Mouse (Mus musculus) cerebellum, adult 2 months (tissue): ENCODE measurements around the gene Smpdl3a.

Experiments used
- CTCF ChIP-seq: fragments of 200-500 bp; IDR thresholded peaks from 2 replicates; pipeline ENCODE4 v1.5.1; 2011; ENCODE audit warnings: low read depth, mild to moderate bottlenecking, control low read depth, low read length, moderate library complexity, borderline replicate concordance; ENCODE audit not compliant: insufficient read depth
- POLR2A ChIP-seq: fragments of 200-500 bp; IDR thresholded peaks from 2 replicates; pipeline ENCODE4 v1.6.1; 2011; ENCODE audit warnings: low read length, control low read depth, borderline replicate concordance; ENCODE audit not compliant: insufficient read depth

DNA sequence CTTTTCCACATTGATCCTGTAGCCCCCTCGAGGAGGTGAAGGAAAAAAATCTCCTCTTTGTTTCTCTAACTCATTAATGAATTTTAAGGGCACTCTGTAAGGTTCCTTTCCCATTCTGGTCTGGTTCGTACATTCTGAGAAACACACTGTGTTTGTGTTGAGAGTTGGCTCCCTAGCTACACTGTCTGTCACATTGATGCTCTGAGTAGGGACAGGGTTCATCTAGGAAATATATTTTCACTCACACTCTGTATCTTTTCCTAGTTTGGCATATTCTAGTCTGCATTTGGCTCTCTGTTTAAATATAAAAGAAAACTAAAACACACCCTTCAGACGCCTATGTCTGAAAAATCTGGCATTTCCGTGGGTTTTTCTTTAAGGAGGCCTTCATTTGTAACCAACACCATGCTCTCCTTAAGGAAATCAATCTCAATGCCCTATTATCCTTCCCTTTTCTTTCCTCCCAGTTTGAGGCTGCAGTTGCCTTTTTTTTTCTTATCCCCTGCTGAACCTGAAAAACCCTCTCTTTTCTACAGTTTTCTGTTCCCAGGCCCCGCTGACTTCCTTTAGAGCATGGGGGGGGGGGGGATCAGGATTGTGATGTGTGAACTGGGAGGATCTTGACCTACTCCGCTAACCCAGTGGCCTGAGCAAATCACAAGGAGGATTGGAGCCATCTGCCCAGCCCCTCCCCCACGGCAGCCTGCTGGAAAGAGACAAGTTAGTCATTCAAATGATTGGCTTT lies 9.8 kb upstream of the Smpdl3a start:
- no peak for TF ChIP-seq CTCF
- no peak for TF ChIP-seq POLR2A
